Mouse (Mus musculus): ENCODE results near the gene Oaz2. TPM values are rescaled to one million over a fixed set of nuclear protein-coding genes. Genes with fewer than 3 reads are reported as not detected.

Gene Oaz2
- polyA plus RNA-seq, 1 experiment from 2014 or later, result 312 TPM

Other genes starting within 250 kb of the Oaz2 start
- not detected in 2 replicates for gene Slc51b, start 245.0 kb upstream of the Oaz2 start, polyA plus RNA-seq (2016; fragmentation: Nextera tagmentation; extraction: Ambion mirVana)
- gene Mtfmt, start 232.2 kb upstream of the Oaz2 start, polyA plus RNA-seq (2016; fragmentation: Nextera tagmentation; extraction: Ambion mirVana), result 22.8 and 28.4 TPM in 2 replicates
- 121 and 136 TPM in 2 replicates for gene Spg21, start 207.1 kb upstream of the Oaz2 start, polyA plus RNA-seq (2016; fragmentation: Nextera tagmentation; extraction: Ambion mirVana)
- gene Ankdd1a, start 147.8 kb upstream of the Oaz2 start, polyA plus RNA-seq (2016; fragmentation: Nextera tagmentation; extraction: Ambion mirVana), result 0.22 TPM in 1 of 2 replicates, not detected in the other
- 12.4 and 14.1 TPM in 2 replicates for gene Plekho2, start 88.0 kb upstream of the Oaz2 start, polyA plus RNA-seq (2016; fragmentation: Nextera tagmentation; extraction: Ambion mirVana)
- gene Pif1, start 80.8 kb upstream of the Oaz2 start, polyA plus RNA-seq (2016; fragmentation: Nextera tagmentation; extraction: Ambion mirVana), result 13.9 and 16.5 TPM in 2 replicates
- 13.7 and 15.0 TPM in 2 replicates for gene Rbpms2, start 38.4 kb upstream of the Oaz2 start, polyA plus RNA-seq (2016; fragmentation: Nextera tagmentation; extraction: Ambion mirVana)
- 11.3 and 14.0 TPM in 2 replicates for gene Zfp609, start 159.6 kb downstream of the Oaz2 start, polyA plus RNA-seq (2016; fragmentation: Nextera tagmentation; extraction: Ambion mirVana)
- 117 and 128 TPM in 2 replicates for gene Pclaf, start 222.2 kb downstream of the Oaz2 start, polyA plus RNA-seq (2016; fragmentation: Nextera tagmentation; extraction: Ambion mirVana)
- 37.4 and 41.7 TPM in 2 replicates for gene Trip4, start 240.8 kb downstream of the Oaz2 start, polyA plus RNA-seq (2016; fragmentation: Nextera tagmentation; extraction: Ambion mirVana)
- gene Csnk1g1, start 240.9 kb downstream of the Oaz2 start, polyA plus RNA-seq (2016; fragmentation: Nextera tagmentation; extraction: Ambion mirVana), result 24.4 and 24.8 TPM in 2 replicates